Mouse (Mus musculus): Measurements from ENCODE around the gene Habp2.
"Not testable (repeated sequence)": the region's sequence is repeated elsewhere in the genome, so short reads cannot be mapped to it uniquely, and the experiment has no call there.

Gene Habp2

DNA sequence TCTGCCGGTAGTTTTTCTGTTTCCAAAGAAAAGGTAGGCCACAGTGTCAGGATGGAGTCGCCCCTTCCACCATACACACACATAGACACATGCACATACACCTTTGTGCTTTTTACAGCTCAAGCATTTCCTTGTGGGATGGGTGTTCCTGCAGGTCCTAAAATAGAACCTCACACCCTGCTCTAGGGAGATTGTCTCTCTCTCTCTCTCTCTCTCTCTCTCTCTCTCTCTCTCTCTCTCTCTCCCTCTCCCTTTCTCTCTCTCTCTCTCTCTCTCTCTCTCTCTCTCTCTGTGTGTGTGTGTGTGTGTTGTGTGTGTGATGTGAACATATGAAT, 70.4 kb downstream of the Habp2 start:
- DNase-seq (ENCODE audit: low read depth, low spot score) = not testable (repeated sequence)

DNA sequence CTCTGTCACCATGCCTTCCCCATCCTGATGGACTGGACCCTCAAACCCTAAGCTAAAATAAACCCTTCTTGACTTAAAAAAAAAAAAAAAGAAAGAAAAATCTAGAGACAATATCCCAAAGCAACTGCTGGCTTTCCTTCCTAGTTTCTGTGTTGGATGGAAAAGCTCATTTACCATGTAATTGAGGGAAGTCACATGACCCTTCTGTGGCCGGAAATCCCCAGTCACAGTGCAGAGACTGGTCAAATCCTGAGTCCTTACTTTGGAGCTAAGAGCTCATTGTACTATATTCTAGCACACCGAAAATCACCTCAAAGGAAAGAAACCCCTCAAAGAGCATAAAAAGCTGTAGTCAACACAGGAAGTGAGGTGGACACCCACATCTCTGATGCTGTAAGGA, 72.0 kb downstream of the Habp2 start:
- no peak for DNase-seq (ENCODE audit: low read depth, low spot score)

DNA sequence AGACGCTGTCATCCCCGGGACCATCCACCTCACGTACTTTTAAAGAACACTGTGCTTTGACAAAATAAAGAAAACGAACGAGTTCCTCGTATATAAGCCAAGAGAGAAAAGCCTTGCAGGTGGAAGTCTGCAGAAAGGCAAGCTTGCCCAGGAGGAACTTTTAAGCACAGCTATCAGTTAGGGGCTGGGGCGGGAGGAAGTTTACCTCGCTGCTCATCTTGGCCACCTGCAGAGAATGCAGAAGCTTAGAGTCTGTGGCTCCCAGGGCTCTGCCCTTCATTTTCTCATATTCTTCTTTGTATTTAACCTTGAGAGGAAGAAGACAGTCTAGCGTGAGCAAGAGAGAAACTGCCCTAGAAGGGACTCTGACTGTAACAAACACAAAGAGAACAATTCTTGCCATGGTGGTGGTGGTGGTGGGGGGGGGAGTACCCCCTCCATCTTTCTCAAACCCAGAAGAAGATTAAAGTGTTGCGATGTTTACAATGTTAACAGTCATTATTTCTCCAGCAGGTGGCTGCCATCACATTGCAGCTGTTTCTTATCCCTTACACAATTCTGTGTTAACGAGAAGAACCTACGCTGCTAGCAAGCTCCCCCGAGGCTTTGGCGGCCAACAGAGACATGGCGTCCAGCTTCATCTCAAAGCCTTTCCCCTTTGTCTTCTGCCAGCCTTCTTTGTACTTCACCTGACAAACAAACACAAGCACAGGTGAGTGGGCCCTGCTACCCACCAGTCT, 77.0 kb downstream of the Habp2 start:
- no peak for DNase-seq (ENCODE audit: low read depth, low spot score)

DNA sequence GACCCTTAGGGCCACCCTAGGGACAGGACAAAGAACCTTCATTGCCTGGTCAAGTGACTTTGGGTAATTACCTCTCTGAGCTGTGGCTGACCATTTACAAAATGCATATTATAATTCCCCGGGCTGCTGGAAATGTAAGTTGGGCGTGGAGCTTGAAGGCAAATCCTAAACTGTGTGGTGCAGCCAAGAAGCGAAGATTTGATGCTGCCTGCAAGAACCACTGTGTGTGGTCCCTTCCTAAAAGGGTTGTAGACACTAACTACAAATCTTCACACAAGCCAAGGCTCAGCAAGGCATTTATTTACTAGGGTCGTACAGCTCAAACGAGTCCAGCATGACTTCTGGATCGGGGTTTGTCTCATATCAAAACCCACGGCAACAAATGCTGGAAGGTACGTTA, 77.6 kb downstream of the Habp2 start:
- DNase-seq (ENCODE audit: low read depth, low spot score) = no peak

DNA sequence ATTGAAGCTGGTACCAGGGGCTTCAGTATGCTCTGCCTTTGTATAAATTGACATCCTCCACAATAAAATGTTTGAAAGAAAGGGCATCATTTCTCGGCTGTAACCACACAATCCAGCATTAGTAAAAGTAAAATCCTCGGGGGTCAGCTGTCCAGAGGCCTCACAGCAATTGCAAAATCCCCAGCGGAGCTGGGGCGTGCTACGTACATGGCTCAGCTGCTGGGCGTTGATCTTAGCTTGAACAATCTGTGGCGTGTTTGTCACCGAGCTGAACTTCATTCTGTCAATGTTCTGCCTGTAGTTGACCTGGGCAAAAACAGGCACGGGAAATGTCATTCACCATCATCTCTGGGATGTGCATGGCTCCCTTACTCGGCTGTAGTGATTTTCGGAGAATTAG, 79.2 kb downstream of the Habp2 start:
- DNase-seq (ENCODE audit: low read depth, low spot score) = no peak

DNA sequence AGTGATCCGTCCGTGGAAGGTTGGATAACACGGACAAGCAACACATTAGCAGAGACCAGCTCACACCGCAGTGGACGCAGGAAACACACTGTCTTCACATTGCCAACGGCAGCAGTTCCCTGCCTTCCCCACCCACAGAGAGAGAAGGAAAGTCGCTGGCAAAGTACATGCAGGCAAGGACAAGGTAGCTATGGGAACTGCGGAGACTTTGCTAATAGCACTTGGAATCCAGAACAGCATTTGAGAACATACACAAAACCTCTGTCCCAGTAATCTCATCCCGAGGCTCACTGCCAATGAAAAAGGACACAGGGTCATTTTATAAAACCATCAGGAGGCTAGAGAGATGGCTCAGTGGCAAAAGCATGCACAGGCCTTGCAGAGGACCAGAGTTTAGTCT, 79.7 kb downstream of the Habp2 start:
- DNase-seq (ENCODE audit: low read depth, low spot score) = no peak

DNA sequence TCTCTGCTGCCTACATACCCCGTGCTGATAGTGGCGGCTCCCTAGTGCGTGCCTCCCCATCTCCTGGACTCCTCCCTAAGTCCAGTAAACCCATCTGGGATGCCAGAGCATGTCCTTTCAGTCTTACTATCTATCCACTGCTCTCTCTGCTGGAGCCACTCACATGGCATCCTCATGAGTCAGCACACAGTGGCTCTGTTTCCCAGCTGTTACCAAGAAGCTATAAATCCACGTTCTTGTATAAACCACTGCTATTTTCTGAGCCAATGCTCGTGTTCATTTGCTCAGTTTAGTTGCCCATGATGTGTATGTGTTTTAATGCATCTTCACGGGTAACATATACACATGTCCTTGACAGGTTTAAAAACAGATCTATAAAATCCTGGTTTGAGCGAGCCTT, 80.8 kb downstream of the Habp2 start:
- no peak for DNase-seq (ENCODE audit: low read depth, low spot score)

DNA sequence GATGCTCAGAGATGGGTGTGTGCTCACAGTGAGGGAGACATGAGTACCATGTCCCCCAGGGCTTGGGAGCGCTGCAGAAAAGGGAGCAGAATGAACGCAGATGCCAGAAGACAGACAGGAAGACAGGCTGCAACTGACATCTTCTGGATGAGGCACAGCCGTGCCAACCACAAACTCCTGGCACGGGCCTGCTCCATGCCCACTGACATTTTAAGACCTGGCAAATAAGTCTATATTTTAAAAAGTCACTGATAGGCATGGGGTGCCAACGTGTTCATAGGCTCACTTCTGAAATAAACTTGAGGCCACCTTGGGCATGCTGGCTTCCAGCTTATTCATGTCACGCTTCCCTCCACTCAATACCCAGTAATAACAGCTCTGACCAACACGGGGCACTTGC, 82.0 kb downstream of the Habp2 start:
- no peak for DNase-seq (ENCODE audit: low read depth, low spot score)

All from CD4-positive, CD25-positive, alpha-beta regulatory T cell, adult 2 months (primary cell).